ENCODE assay signal across 26 mouse cellular contexts in genomic region chr1:86400096-86400754, GRCm38 (mm10). TPM values are rescaled to one million over a fixed set of nuclear protein-coding genes. Genes with fewer than 3 reads are reported as not detected.
A peak's percentile ranks its signal among the peaks of the same experiment; 100 is the strongest.
DNase-seq lines count a peak whose midpoint lies in the region; ATAC-seq and TF ChIP-seq lines count a peak whose summit lies in the region.
"Had no signal": no experiment of that assay in that cellular context is flagged by ENCODE, and none has a peak within 500 bp of the region (broad histone marks: within the 10 kb centered on the region; RNA-seq: fewer than 3 reads in every experiment).

No protein-coding gene starts in this region.

- no peaks in the 10 kb centered on the region for H3K9me3 ChIP-seq in lung, embryonic 14.5 days (ENCODE audit: low read depth, low read length)
- no peaks in the 10 kb centered on the region for H3K9me3 ChIP-seq in forebrain, postnatal 0 days (ENCODE audit: low read length)
- H3K9me3 ChIP-seq: embryonic facial prominence, embryonic 15.5 days; hindbrain, embryonic 15.5 days had no signal

- 41% methylated on average over 8 of the region's 8 CpGs for WGBS in lung, embryonic 14.5 days
- 87% methylated on average over 8 of the region's 8 CpGs for WGBS in forebrain, postnatal 0 days

- no peaks in the 10 kb centered on the region for H3K36me3 ChIP-seq in lung, embryonic 14.5 days (ENCODE audit: insufficient read depth)
- no peaks in the 10 kb centered on the region for H3K36me3 ChIP-seq in forebrain, postnatal 0 days (ENCODE audit: insufficient read depth)
- H3K36me3 ChIP-seq: embryonic facial prominence, embryonic 15.5 days; hindbrain, embryonic 15.5 days had no signal

- H3K4me2 ChIP-seq in lung, embryonic 14.5 days: no peak overlapping the region
- no peak overlapping the region for H3K4me2 ChIP-seq in forebrain, postnatal 0 days (ENCODE audit: low read depth)
- H3K4me2 ChIP-seq: embryonic facial prominence, embryonic 15.5 days; hindbrain, embryonic 15.5 days had no signal

- no peak for TF ChIP-seq CTCF in lung, embryonic 14.5 days (IDR thresholded peaks at IDR 0.05; ENCODE audit: low read depth)
- no peak for TF ChIP-seq CTCF in forebrain, postnatal 0 days (IDR thresholded peaks at IDR 0.05; ENCODE audit: low read depth)

- H3K27me3 ChIP-seq in lung, embryonic 14.5 days (ENCODE audit: insufficient read depth, low read length): no peaks in the 10 kb centered on the region
- H3K27me3 ChIP-seq in forebrain, postnatal 0 days (ENCODE audit: insufficient read depth, low read length): no peaks in the 10 kb centered on the region
- H3K27me3 ChIP-seq: embryonic facial prominence, embryonic 15.5 days; hindbrain, embryonic 15.5 days had no signal

- H3K4me3 ChIP-seq in lung, embryonic 14.5 days (ENCODE audit: low read depth, low read length): no peak overlapping the region
- H3K4me3 ChIP-seq in forebrain, postnatal 0 days (ENCODE audit: low read depth, low read length): no peak overlapping the region
- H3K4me3 ChIP-seq: embryonic facial prominence, embryonic 15.5 days; erythroblast, embryonic 14.5 days; gastrocnemius, adult 2 months; hindbrain, embryonic 15.5 days had no signal

- H3K9ac ChIP-seq in lung, embryonic 14.5 days: no peak overlapping the region
- no peak overlapping the region for H3K9ac ChIP-seq in forebrain, postnatal 0 days
- H3K9ac ChIP-seq: embryonic facial prominence, embryonic 15.5 days; hindbrain, embryonic 15.5 days had no signal

- ATAC-seq in lung, embryonic 14.5 days (ENCODE audit: insufficient read depth): no peak
- ATAC-seq in forebrain, postnatal 0 days: no peak
- ATAC-seq: forebrain, embryonic 16.5 days; intestine, embryonic 16.5 days had no signal

- H3K27ac ChIP-seq in lung, embryonic 14.5 days (ENCODE audit: low read depth): no peak overlapping the region
- H3K27ac ChIP-seq in forebrain, postnatal 0 days (ENCODE audit: low read depth, low read length): no peak overlapping the region
- H3K27ac ChIP-seq: embryonic facial prominence, embryonic 15.5 days; gastrocnemius, adult 2 months; hindbrain, embryonic 15.5 days had no signal

- peak; percentile 39 for DNase-seq in lung, embryonic 14.5 days
- no peak for DNase-seq in lung, postnatal 36 days
- DNase-seq in Muller cell, postnatal 12 days (ENCODE audit: inconsistent ontology term): peak; percentile 76
- peak; percentile 97 for DNase-seq in gonadal fat pad, adult 2 months (ENCODE audit: low read depth)
- no peak for DNase-seq in adrenal gland, postnatal 25 days
- DNase-seq in forebrain, postnatal 0 days: no peak
- no peak for DNase-seq in kidney, adult 18-20 months
- DNase-seq: adrenal gland, postnatal 10 days; cerebellum, adult 18-20 months; cerebellum, adult 9-11 months; cerebellum, postnatal 36 days; gastrocnemius, adult 2 months; gastrocnemius, postnatal 25 days; heart, adult 11 months; heart, postnatal 36 days; kidney, adult 8-10 months had no signal

- H3K4me1 ChIP-seq in lung, embryonic 14.5 days (ENCODE audit: insufficient read depth): no peaks in the 10 kb centered on the region
- no peaks in the 10 kb centered on the region for H3K4me1 ChIP-seq in forebrain, postnatal 0 days (ENCODE audit: insufficient read depth)
- H3K4me1 ChIP-seq: hindbrain, embryonic 15.5 days had no signal

RNA-seq across cellular contexts. Expression of gene Nmur1, which starts 25.8 kb away (rescaled TPM):
- not detected in 2 replicates for polyA plus RNA-seq in lung, embryonic 14.5 days (2014; fragmentation: Nextera tagmentation; extraction: Ambion mirVana)
- 0.20 and 0.58 TPM in 2 replicates for polyA plus RNA-seq in gonadal fat pad, adult 2 months (2012; rRNA removed)
- not detected in 2 replicates for total RNA-seq in adrenal gland, postnatal 25 days (2021)
- 0.15 and 0.33 TPM in 2 replicates for total RNA-seq in forebrain, postnatal 0 days (2014; rRNA removed)
- 0.17 and 0.19 TPM in 2 replicates for polyA plus RNA-seq in forebrain, postnatal 0 days (2015; fragmentation: Nextera tagmentation; extraction: Ambion mirVana)
- total RNA-seq: adrenal gland, postnatal 10 days; gastrocnemius, adult 2 months; gastrocnemius, postnatal 25 days; heart, postnatal 36 days had no signal
- polyA plus RNA-seq: embryonic facial prominence, embryonic 11.5 days; embryonic facial prominence, embryonic 15.5 days; erythroblast, embryonic 14.5 days; forebrain, embryonic 11.5 days; forebrain, embryonic 16.5 days; heart, embryonic 16.5 days; hindbrain, embryonic 11.5 days had no signal

RNA-seq across cellular contexts. Expression of gene Tex44, which starts 25.9 kb away (rescaled TPM):
- not detected in 2 replicates for polyA plus RNA-seq in lung, embryonic 14.5 days (2014; fragmentation: Nextera tagmentation; extraction: Ambion mirVana)
- 0.78 and 1.3 TPM in 2 replicates for polyA plus RNA-seq in gonadal fat pad, adult 2 months (2012; rRNA removed)
- total RNA-seq in adrenal gland, postnatal 25 days (2021): not detected in 2 replicates
- 0.29 TPM in 1 of 2 replicates, not detected in the other for total RNA-seq in forebrain, postnatal 0 days (2014; rRNA removed)
- polyA plus RNA-seq in forebrain, postnatal 0 days (2015; fragmentation: Nextera tagmentation; extraction: Ambion mirVana): not detected in 2 replicates
- total RNA-seq: adrenal gland, postnatal 10 days; gastrocnemius, adult 2 months; gastrocnemius, postnatal 25 days; heart, postnatal 36 days had no signal
- polyA plus RNA-seq: C2C12; embryonic facial prominence, embryonic 11.5 days; embryonic facial prominence, embryonic 15.5 days; erythroblast, embryonic 14.5 days; forebrain, embryonic 11.5 days; forebrain, embryonic 16.5 days; heart, embryonic 16.5 days; hindbrain, embryonic 15.5 days; intestine, embryonic 16.5 days had no signal

RNA-seq across cellular contexts. Expression of gene Ncl, which starts 41.0 kb away (rescaled TPM):
- 391 and 408 TPM in 2 replicates for polyA plus RNA-seq in lung, embryonic 14.5 days (2014; fragmentation: Nextera tagmentation; extraction: Ambion mirVana)
- 5.8 and 13.1 TPM in 2 replicates for polyA plus RNA-seq in gonadal fat pad, adult 2 months (2012; rRNA removed)
- 238 and 311 TPM in 2 replicates for total RNA-seq in adrenal gland, postnatal 25 days (2021)
- total RNA-seq in forebrain, postnatal 0 days (2014; rRNA removed): 35.9 and 50.6 TPM in 2 replicates
- 164 and 210 TPM in 2 replicates for polyA plus RNA-seq in forebrain, postnatal 0 days (2015; fragmentation: Nextera tagmentation; extraction: Ambion mirVana)

Comparison
In these comparisons a context has a peak if more than half of its experiments do, and no peak if none do; other contexts are left out.
1. DNase-seq: peak in lung, embryonic 14.5 days (single experiment), Muller cell, postnatal 12 days (single experiment) and gonadal fat pad, adult 2 months (single experiment); none in lung, postnatal 36 days (single experiment), adrenal gland, postnatal 25 days (single experiment), forebrain, postnatal 0 days (single experiment) and kidney, adult 18-20 months (single experiment).
2. RNA of gene Ncl, which starts 41.0 kb away (polyA plus RNA-seq): 391 to 408 TPM in lung, embryonic 14.5 days and 164 to 210 TPM in forebrain, postnatal 0 days; 5.8 to 13.1 TPM in gonadal fat pad, adult 2 months; every median in the first group is over 10 times any median in the second.